Mouse (Mus musculus) heart, adult 9 months (tissue): ENCODE measurements around the gene Padi2.

Experiments used
- DNase-seq, 2 experiments: peaks; one replicate each; pipeline ENCODE4 v3.0.0; 2022; ENCODE audit warnings: low spot score in 2 of 2

Gene Padi2

DNA sequence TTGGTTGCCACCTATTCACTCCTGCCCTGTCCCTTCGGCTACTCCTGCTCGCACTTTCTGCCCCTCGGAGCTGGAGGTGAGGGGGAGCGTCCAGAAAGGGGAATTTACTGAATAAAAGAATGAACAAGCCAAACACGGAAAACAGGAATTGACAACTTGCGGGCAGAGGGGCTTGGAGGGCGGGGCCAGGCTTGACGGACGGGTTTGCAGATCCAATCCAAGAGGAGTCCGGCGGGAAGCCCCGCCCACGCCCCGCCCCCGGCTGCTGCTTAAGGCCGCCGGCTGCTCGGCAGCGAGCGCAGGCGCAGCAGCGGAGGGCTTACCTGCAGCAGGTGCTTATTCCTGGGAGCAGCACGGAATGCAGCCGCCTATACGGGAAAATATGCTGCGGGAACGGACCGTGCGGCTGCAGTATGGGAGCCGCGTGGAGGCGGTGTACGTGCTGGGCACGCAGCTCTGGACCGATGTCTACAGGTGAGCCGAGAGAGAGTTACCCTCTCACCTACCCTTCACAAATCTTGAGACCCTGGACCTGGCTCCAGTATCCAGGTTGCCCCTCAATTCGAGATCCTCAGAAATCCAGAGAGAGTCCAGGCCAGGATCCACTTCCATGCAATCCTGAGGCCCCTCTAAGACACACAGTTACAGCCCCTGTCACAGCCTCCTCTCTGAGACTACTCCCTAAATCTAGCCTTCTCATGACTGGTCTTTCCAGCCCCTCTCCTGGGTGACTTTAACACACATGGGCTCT is at the start of gene Padi2:
TSS of gene Padi2 (plus strand) at position 269 of the 751 bp plus-strand sequence.
- peak; percentile 30 to 35 for DNase-seq

DNA sequence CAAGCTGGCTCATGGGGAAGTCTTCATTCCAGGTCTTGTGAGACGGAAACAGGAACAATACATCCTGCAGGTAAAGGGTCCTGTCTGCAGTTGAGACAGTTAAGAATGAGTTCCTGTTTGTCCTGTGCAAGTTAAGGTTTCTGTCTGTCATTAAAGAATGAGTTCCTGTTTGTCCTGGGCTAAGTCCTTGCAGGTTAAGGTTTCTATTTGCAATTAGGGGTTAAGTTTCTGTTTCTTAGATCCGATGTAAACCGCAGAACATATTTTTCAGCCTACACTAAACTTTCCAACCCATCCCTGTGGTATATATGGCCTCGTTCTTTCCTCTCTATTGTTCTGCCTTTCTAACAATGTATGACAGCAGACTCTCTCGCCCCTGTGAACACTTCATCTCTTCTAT is 49.1 kb upstream of the Padi2 start:
- DNase-seq = no peak

DNA sequence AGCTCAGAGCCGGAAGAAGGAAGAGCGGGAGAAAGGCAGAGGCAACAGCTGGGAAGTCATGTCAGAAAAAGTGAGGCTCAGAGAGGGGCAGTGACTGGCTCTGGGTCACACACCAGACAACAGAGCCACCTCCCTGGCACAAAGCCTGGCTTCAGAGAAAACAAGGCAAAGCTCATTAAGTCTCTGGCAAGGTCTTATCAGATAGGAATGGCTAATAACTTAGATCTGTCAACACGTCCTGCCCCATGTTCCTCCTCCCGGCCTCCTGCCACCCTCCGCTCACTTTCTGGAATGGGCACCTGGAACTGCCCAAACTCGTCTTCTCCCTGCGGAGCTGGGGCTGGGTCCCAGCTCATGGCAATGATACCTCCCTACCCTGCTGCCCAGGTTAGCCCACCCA is 48.3 kb upstream of the Padi2 start:
- no peak for DNase-seq

GRCm38 (mm10) chr4:140859291-140859690 is 46.9 kb upstream of the Padi2 start:
- DNase-seq = no peak

GRCm38 (mm10) chr4:140860125-140860766 is 45.9 kb upstream of the Padi2 start:
- no peak for DNase-seq

DNA sequence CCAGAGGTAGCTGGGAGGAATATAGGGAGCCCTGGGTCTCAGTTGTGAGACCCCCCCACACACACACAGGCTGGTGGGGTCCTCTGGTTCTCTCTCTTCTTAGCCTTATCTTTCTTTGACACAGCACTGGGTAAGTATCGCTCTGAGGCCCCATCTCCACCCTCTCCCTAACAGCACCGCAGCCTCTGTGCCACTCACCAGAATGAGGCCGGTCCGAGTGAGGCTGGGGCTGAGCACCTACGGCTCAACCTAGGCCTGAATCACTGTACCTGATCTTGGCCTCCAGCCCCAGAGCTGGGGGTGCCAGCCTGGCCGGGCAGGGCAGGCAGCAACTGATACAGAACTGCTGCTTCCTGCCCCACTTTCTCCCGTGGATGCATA is 45.4 kb upstream of the Padi2 start:
- DNase-seq = no peak

DNA sequence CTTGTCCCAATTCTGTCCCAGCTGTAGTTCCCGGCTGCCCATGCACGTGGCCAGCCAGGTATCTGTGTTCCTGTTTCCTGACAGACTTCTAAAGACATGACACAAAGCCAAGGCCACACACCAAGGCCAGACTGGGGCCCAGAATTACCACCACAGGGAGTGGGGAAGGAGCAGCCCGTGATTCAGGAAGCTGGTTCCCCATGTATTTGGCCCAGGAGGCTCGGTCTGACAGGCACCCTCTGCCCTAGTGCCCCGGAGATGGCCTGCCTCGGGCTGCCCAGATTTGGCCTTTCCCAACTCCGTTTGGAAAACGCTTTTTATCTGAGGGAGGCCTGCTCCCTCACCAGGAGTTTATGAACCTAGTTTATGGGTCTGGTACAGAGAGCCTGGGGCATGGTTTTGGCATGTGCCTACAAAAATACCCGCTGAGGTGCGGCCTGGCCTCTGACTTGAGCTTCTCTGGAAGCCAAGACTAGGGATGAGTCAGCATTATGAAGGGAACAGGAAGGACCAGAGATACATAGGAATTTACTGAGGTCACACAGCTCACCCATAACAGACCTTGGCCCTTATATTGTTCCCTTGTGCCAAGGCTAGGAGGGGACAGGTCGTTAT is 44.0 kb upstream of the Padi2 start:
- no peak for DNase-seq

DNA sequence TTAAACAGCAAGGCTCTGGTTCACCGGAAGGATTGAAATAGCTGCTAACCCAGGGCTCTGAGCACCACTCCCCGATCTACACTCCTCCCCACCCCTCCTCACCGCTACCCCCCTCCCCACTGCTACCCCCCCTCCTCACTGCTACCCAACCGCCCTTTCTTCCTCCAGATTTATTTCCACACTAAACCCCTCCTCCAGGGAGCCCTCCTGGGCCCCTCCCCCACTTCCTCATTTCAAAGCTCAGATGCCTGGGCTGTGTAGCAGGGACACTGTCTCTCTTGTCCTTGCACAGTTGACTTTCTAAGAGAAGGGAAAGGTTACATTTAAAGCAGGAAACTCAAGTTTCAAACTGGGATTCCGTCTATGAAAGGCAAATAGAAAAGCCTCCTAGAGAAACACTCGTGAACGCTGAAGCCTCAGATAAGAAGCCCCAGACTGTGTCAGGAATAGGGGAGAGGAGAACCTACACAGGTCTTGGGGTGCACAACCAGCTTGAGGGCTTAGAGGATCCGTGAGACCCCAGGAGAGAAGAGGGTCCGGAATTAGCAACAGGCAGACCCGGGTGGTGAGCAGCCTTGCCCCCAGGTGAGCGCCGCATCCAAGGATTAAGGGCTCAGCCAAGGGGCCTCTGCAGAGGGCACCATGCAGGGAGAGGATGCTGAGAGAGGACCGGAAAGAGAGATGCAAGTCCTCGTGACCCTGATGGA is 37.5 kb upstream of the Padi2 start:
- no peak for DNase-seq

DNA sequence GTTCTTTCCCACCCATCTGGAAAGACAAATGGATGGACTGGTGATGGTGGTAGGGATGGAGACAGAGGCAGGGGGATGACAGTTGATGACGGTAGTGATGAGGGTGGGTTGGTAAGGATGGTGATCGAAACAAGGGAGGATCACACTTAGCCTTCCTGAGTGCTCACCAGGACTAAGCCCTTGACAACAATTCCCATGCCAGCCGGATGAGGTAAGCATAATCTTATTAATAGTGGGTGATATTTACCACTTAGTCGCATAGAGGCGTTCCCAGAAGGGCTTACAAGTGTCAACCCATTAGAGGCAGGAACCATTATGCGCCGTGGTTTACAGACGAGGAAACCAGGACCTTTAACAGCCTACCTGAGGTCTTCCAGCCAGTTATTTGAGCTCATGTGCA is 36.2 kb upstream of the Padi2 start:
- no peak for DNase-seq

- no peak for DNase-seq
These were observed 35.3 kb upstream of the Padi2 start for GRCm38 (mm10) chr4:140870876-140871275.

- no peak for DNase-seq
These were observed 34.8 kb upstream of the Padi2 start for GRCm38 (mm10) chr4:140871376-140871775.

- DNase-seq = no peak
These were observed 34.1 kb upstream of the Padi2 start for GRCm38 (mm10) chr4:140871851-140872685.

- no peak for DNase-seq
These were observed 33.5 kb upstream of the Padi2 start for GRCm38 (mm10) chr4:140872686-140872992.

DNA sequence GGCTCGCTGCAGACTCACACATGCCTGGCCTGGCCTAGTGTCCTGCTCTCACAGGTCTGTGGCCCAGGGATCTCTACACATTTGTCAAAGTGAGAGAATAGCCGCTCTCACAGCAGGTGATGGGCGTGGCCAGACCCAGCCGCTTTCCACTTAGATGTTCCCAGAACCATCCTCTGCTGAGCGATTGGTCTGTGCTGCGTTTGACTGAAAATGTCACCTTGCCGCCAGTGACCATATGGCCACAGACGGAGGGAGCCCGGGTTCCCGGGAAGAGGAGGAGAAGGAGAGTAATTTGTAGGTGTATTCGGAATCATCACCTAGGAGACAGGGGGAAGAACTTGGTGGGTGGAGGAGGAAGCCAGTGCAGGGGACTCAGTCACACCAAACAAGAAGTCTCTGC is 33.1 kb upstream of the Padi2 start:
- no peak for DNase-seq

DNA sequence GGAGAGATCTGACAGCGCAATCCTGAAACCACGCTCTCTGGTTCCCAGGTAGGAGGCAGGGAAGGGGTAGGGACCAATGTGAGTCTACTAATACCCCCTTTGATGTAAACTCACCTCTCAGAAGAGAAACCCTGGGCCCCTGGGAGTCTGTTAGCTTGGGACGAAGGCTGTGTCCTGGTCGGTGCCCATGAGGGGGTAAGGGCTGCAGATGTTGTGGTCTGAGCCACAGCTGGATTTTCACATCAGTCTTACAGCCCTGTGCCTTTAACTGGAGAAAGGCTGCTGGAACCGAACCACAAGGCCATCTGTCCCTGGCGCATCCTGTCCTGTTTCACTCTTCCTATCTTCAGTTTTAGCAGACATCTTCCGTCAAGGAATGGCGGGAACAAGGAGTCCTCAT is 30.0 kb upstream of the Padi2 start:
- DNase-seq = no peak

DNA sequence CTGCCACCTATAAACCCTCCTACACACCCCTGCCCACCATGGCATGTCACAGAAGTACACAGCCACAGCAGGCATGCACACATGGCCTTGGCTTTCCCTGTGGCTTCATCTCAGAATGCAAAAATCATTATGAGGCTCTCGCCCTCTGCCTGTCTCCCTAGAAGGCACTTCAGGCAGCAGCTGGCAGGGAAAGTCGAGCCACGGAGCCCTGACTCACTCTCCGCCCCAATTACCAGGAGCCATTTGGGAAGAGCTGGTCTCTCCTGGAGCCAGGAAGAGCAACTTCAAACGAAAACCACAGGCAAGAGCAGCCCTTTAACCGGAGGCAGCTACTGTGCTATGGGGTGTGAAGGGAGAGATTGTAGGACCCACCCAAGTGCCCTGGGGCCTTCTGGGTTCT is 29.5 kb upstream of the Padi2 start:
- DNase-seq = no peak

- DNase-seq = no peak
These were observed 28.7 kb upstream of the Padi2 start for GRCm38 (mm10) chr4:140877441-140877840.

DNA sequence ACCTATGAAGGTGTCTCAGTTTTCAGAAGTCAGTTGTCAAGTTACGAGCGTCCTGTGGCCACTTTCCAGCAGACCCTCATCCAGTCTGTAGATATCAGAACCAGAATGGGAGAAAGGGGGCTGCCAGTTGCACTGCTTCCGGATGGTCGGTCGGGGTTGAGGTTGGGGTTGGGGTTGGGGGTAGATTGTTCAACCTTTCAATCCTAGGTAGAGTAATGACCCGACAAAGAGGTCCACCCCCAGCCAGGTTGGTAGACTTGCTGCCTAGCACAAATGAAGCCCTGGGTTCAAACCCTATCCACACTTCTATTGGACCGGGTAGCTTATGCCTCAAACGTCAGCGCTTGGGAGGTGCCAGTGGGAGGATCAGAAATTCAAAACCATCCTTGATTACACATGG is 27.5 kb upstream of the Padi2 start:
- no peak for DNase-seq

GRCm38 (mm10) chr4:140879116-140879515 is 27.0 kb upstream of the Padi2 start:
- no peak for DNase-seq

GRCm38 (mm10) chr4:140879739-140880138 is 26.4 kb upstream of the Padi2 start:
- no peak for DNase-seq

- no peak for DNase-seq
These were observed 25.9 kb upstream of the Padi2 start for GRCm38 (mm10) chr4:140880207-140880606.
